Mouse (Mus musculus): ENCODE results near the gene Gm20388. TPM values are rescaled to one million over a fixed set of nuclear protein-coding genes. Genes with fewer than 3 reads are reported as not detected.

Gene Gm20388
- polyA plus RNA-seq, 1 experiment from 2014 or later: not detected

DNA sequence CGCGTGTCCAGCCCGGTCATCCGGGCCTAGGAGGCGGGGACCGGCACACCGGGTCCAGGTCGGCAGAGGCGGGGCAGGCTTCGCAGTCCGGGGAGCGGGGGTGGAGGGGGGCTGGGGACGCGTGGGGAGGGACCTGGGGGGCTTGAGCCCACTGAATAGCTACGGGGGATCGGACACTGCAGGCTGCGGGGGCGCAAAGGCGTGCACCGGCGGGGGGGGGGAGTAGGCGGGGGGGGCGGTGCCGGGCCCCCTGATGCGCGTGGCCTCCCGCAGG lies 1173.2 kb downstream of the Gm20388 start:
- Histone ChIP-seq H3K36me3 (ENCODE audit: control insufficient read depth, insufficient read depth) (no peaks in the 10 kb centered on the region), H3K9me3 (ENCODE audit: control insufficient read depth) (no peaks in the 10 kb centered on the region), H3K9ac (ENCODE audit: low read depth, low read length) (peak overlapping the region; percentile 75), H3K4me1 (replicated peaks; ENCODE audit: control insufficient read depth, insufficient read depth, low read length) (no peaks in the 10 kb centered on the region), H3K4me2 (replicated peaks; ENCODE audit: low read depth) (peak overlapping the region; percentile 84), H3K4me3 (ENCODE audit: low read depth, low read length) (peak overlapping the region; percentile 65), H3K27me3 (replicated peaks; ENCODE audit: control insufficient read depth, insufficient read depth, low read length) (peaks cover 87% of the 10 kb centered on the region), H3K27ac (ENCODE audit: low read depth, low read length) (peak overlapping the region; percentile 87)
- ATAC-seq: no peak; the same call in 1 of the 2 replicates
- 0% methylated on average over 10 of the region's 27 CpGs for WGBS
- no peak for TF ChIP-seq CTCF (IDR thresholded peaks at IDR 0.05; ENCODE audit: low read depth)

DNA sequence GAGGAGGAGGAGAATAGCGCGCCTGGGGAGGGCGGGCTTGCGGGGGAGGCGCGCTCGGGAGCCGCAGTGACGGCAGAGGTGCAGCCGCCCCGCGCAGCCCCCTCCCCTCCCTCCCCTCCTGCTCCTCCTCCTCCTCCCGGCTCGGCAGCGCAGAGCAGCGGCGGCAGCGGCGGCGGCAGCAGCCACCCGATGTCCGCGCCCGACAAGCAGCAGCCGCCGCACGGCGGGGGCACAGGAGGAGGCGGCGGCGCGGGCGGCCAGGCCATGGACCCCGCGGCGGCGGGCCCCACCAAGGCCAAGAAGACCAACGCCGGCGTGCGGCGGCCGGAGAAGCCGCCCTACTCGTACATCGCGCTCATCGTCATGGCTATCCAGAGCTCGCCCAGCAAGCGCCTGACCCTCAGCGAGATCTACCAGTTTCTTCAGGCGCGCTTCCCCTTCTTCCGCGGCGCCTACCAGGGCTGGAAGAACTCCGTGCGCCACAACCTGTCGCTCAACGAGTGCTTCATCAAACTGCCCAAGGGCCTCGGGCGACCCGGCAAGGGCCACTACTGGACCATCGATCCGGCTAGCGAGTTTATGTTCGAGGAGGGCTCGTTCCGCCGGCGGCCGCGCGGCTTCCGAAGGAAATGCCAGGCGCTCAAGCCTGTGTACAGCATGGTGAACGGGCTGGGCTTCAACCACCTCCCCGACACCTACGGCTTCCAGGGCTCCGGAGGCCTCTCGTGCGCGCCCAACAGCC lies 1173.7 kb downstream of the Gm20388 start, which contains the start of gene Foxf1:
TSS of gene Foxf1 (plus strand) at position 177 of the 742 bp plus-strand sequence.
- Histone ChIP-seq H3K36me3 (ENCODE audit: control insufficient read depth, insufficient read depth) (no peaks in the 10 kb centered on the region; the same call in 1 of the 2 replicates), H3K27ac (ENCODE audit: low read depth, low read length) (peak within 1 kb of the TSS; percentile 87), H3K4me2 (replicated peaks; ENCODE audit: low read depth) (peak within 1 kb of the TSS; percentile 84), H3K4me3 (ENCODE audit: low read depth, low read length) (peak within 1 kb of the TSS; percentile 65), H3K9ac (ENCODE audit: low read depth, low read length) (peak within 1 kb of the TSS; percentile 75), H3K27me3 (replicated peaks; ENCODE audit: control insufficient read depth, insufficient read depth, low read length) (peaks cover 87% of the 10 kb centered on the region), H3K4me1 (replicated peaks; ENCODE audit: control insufficient read depth, insufficient read depth, low read length) (no peaks in the 10 kb centered on the region), H3K9me3 (ENCODE audit: control insufficient read depth) (no peaks in the 10 kb centered on the region)
- WGBS: under 1% methylated on average over 59 of the region's 83 CpGs
- ATAC-seq: peak; percentile 62
- TF ChIP-seq CTCF (IDR thresholded peaks at IDR 0.05; ENCODE audit: low read depth): 0 out of 2 replicates have a peak, but pooled peaks have one; percentile 1

DNA sequence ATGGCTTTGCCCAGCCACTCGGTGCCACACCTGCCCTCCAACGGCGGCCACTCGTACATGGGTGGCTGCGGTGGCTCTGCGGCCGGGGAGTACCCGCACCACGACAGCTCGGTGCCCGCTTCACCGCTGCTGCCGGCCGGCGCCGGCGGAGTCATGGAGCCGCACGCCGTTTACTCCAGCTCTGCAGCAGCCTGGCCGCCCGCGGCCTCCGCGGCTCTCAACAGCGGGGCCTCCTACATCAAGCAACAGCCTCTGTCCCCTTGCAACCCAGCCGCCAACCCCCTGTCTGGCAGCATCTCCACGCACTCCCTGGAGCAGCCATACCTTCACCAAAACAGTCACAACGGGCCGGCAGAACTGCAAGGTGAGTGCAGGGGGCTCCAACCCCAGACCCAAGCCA lies 1174.4 kb downstream of the Gm20388 start:
- no peak for TF ChIP-seq CTCF (IDR thresholded peaks at IDR 0.05; ENCODE audit: low read depth)
- Histone ChIP-seq H3K4me2 (replicated peaks; ENCODE audit: low read depth) (peak overlapping the region; percentile 84), H3K36me3 (ENCODE audit: control insufficient read depth, insufficient read depth) (peaks cover 3% of the 10 kb centered on the region; the same call in 1 of the 2 replicates), H3K27ac (ENCODE audit: low read depth, low read length) (peak overlapping the region; percentile 87), H3K9me3 (ENCODE audit: control insufficient read depth) (no peaks in the 10 kb centered on the region), H3K27me3 (replicated peaks; ENCODE audit: control insufficient read depth, insufficient read depth, low read length) (peaks cover 87% of the 10 kb centered on the region), H3K4me1 (replicated peaks; ENCODE audit: control insufficient read depth, insufficient read depth, low read length) (no peaks in the 10 kb centered on the region), H3K4me3 (ENCODE audit: low read depth, low read length) (peak overlapping the region; percentile 65), H3K9ac (ENCODE audit: low read depth, low read length) (peak overlapping the region; percentile 75)
- ATAC-seq: no peak
- 4% methylated on average over 30 of the region's 30 CpGs for WGBS

DNA sequence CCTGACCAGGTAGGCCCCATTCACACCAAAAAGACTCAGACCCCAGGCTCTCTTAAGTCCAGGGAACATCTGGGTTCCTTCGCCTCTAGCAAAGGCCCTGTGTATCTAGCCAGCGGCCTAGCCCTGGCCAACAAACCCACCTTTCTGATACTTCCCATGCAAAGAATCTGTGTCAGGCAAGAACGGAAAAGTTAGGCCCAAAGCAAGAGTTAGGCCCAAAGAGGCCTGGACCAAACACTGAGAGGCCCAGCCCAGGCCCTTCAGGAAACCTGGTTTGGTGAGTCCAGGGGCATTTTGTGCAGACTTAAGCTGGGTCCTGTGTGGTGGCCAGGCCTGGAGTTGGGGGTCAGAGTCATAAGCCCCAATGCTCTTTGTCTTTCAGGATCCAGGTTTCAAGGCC lies 1174.9 kb downstream of the Gm20388 start:
- H3K9me3 ChIP-seq (ENCODE audit: control insufficient read depth): no peaks in the 10 kb centered on the region
- H3K36me3 ChIP-seq (ENCODE audit: control insufficient read depth, insufficient read depth): peaks cover 3% of the 10 kb centered on the region; the same call in 1 of the 2 replicates
- no peak for ATAC-seq
- 70% methylated on average over 3 of the region's 3 CpGs for WGBS
- H3K4me2 ChIP-seq (replicated peaks; ENCODE audit: low read depth): peak overlapping the region; percentile 84
- no peaks in the 10 kb centered on the region for H3K4me1 ChIP-seq (replicated peaks; ENCODE audit: control insufficient read depth, insufficient read depth, low read length)
- peak overlapping the region; percentile 75 for H3K9ac ChIP-seq (ENCODE audit: low read depth, low read length)
- H3K27ac ChIP-seq (ENCODE audit: low read depth, low read length): peak overlapping the region; percentile 87
- peak overlapping the region; percentile 65 for H3K4me3 ChIP-seq (ENCODE audit: low read depth, low read length)
- no peak for TF ChIP-seq CTCF (IDR thresholded peaks at IDR 0.05; ENCODE audit: low read depth)
- H3K27me3 ChIP-seq (replicated peaks; ENCODE audit: control insufficient read depth, insufficient read depth, low read length): peaks cover 85% of the 10 kb centered on the region

DNA sequence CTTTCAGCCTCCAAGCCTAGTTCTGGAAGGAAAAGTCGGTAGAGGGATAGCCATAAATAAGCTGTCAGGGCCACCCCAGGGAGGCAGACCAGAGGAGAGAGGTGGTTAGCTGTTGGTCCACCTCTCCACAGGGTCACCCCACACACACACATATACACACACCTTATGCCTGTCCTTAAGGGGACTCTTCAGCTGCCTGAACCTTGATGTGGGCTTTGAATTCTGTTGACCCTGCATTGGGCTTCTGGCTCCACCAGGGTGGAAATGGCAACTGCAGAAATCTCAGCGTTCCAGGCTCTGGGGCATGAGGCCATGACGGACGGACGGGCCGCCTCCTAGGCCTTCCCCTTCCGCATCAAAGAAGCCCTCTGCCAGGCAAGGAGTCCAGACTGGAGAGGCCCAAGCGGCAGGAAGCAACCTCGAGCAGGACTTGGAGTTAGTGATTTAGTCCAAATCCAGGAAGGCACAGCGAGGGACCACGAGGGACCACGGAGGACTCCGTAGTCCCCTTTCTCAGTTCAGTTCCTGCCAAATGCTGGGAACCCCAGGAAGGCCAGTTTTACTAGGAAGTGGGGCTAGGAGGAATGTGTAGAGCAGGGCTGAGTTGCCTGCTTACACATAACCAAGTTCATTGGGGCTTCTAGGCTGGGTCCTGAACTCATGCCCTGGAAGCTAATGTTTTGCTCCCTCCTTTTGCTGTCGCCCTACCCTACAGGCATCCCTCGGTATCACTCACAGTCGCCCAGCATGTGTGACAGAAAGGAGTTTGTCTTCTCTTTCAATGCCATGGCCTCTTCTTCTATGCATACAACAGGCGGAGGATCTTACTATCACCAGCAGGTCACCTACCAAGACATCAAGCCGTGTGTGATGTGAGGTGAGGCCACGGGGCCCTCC lies 1175.6 kb downstream of the Gm20388 start:
- Histone ChIP-seq H3K36me3 (ENCODE audit: control insufficient read depth, insufficient read depth) (peaks cover 3% of the 10 kb centered on the region; the same call in 1 of the 2 replicates), H3K27me3 (replicated peaks; ENCODE audit: control insufficient read depth, insufficient read depth, low read length) (peaks cover 85% of the 10 kb centered on the region), H3K4me2 (replicated peaks; ENCODE audit: low read depth) (peak overlapping the region; percentile 84), H3K9me3 (ENCODE audit: control insufficient read depth) (no peaks in the 10 kb centered on the region), H3K9ac (ENCODE audit: low read depth, low read length) (peak overlapping the region; percentile 75), H3K4me1 (replicated peaks; ENCODE audit: control insufficient read depth, insufficient read depth, low read length) (no peaks in the 10 kb centered on the region), H3K4me3 (ENCODE audit: low read depth, low read length) (peak overlapping the region; percentile 65), H3K27ac (ENCODE audit: low read depth, low read length) (0 out of 2 replicates have a peak overlapping the region, but pooled peaks have one; percentile 87)
- WGBS: 22% methylated on average over 19 of the region's 19 CpGs
- ATAC-seq: no peak
- no peak; the same call in 1 of the 2 replicates for TF ChIP-seq CTCF (IDR thresholded peaks at IDR 0.05; ENCODE audit: low read depth)

DNA sequence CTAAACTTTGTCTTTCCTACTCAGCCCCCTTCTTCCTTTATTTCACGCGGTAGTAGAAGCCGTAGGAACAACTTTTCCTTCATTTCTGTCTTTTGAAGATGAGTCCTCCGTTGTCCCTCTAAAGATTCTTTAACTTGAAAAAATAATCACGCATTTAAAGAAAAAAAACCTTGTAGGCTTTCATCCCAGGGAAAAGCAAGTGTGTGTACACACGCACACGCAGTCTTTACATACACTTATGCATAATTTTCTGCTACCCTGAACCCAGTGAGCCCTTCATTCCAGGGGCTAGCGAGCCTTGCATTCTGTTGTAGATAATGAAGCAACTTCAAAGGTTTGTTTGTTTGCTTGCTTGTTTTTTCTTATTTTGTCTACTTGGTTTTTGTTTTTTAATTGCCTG lies 1177.6 kb downstream of the Gm20388 start:
- no peak for ATAC-seq
- Histone ChIP-seq H3K9ac (ENCODE audit: low read depth, low read length) (peak overlapping the region; percentile 75), H3K4me3 (ENCODE audit: low read depth, low read length) (peak overlapping the region; percentile 65), H3K27ac (ENCODE audit: low read depth, low read length) (no peak overlapping the region), H3K9me3 (ENCODE audit: control insufficient read depth) (no peaks in the 10 kb centered on the region), H3K27me3 (replicated peaks; ENCODE audit: control insufficient read depth, insufficient read depth, low read length) (peaks cover 78% of the 10 kb centered on the region), H3K4me2 (replicated peaks; ENCODE audit: low read depth) (peak overlapping the region; percentile 84), H3K36me3 (ENCODE audit: control insufficient read depth, insufficient read depth) (peaks cover 3% of the 10 kb centered on the region; the same call in 1 of the 2 replicates), H3K4me1 (replicated peaks; ENCODE audit: control insufficient read depth, insufficient read depth, low read length) (no peaks in the 10 kb centered on the region)
- TF ChIP-seq CTCF (IDR thresholded peaks at IDR 0.05; ENCODE audit: low read depth): no peak
- WGBS: 14% methylated on average over 8 of the region's 8 CpGs
